Mouse (Mus musculus) liver, postnatal 0 days (tissue): ENCODE results near the gene Defb7.

Source experiments
- CTCF ChIP-seq: sonication (generic); IDR thresholded peaks from 2 replicates; pipeline ENCODE4 v1.5.1; 2016; ENCODE audit warnings: antibody characterized with exemption, low read depth
- EP300 ChIP-seq: IDR thresholded peaks from 2 replicates; pipeline ENCODE4 v1.6.1; 2016; ENCODE audit warnings: antibody characterized with exemption, low read depth, mild to moderate bottlenecking

DNA sequence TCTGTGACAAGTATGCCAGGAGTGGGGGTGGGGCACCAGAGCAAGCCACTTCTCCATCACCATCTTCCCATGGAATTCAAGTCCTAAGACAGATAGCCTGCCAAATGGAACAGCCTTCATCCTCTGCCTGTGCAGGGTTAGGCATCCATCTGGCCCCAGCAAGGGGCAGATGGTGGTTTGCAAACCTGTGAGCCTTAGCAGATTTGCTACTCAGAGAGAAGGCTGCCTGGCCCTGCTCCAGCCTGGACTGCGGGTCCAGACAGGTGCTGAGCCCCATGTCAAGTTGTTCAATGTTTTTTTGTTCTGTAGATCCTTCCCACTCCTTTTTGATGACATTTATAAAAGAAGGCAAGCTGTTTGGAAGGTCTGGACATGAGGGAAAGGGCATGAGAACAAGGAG, 45.5 kb downstream of the Defb7 start:
- TF ChIP-seq EP300 = no peak
- TF ChIP-seq CTCF = no peak
